Mouse (Mus musculus) myocyte (in vitro differentiated cells): ENCODE results near the gene Gm49450. TPM values are rescaled to one million over a fixed set of nuclear protein-coding genes. Genes with fewer than 3 reads are reported as not detected.
A peak's percentile ranks its signal among the peaks of the same experiment; 100 is the strongest.

Source experiments
- H3K27me3 ChIP-seq: one replicate; pipeline ENCODE4 v1.6.1; 2011; ENCODE audit not compliant: control insufficient read depth, insufficient read depth, insufficient read length
- H3K36me3 ChIP-seq: one replicate; pipeline ENCODE4 v1.6.1; 2011; ENCODE audit not compliant: control insufficient read depth, insufficient read depth
- H3K4me2 ChIP-seq: one replicate; pipeline ENCODE4 v1.6.1; 2011; ENCODE audit warnings: low read depth, control low read depth
- H3K4me3 ChIP-seq: one replicate; pipeline ENCODE4 v1.5.1; 2011; ENCODE audit warnings: mild to moderate bottlenecking, control low read depth, moderate library complexity
- H3K79me2 ChIP-seq: one replicate; pipeline ENCODE4 v1.6.1; 2011; ENCODE audit not compliant: control insufficient read depth, insufficient read depth
- H3ac ChIP-seq: one replicate; pipeline ENCODE4 v1.6.1; 2011; ENCODE audit not compliant: control insufficient read depth, insufficient read length
- CEBPB ChIP-seq: IDR thresholded peaks from 2 replicates; pipeline ENCODE4 v1.6.1; 2011; ENCODE audit warnings: mild to moderate bottlenecking, moderate library complexity; ENCODE audit not compliant: poor library complexity, insufficient read depth, severe bottlenecking
- E2F4 ChIP-seq: IDR thresholded peaks from one replicate; pipeline ENCODE4 v1.6.1; 2011; ENCODE audit warnings: mild to moderate bottlenecking, control low read depth, moderate library complexity; ENCODE audit not compliant: insufficient read depth
- MAX ChIP-seq: IDR thresholded peaks from one replicate; pipeline ENCODE4 v1.6.1; 2011; ENCODE audit warnings: low read depth, mild to moderate bottlenecking, control low read depth
- MYOD1 ChIP-seq, 3 experiments: IDR thresholded peaks; one replicate each; pipeline ENCODE4 v1.6.1; 2011; ENCODE audit warnings: control low read depth in 2 of 3, low read depth in 2 of 3, mild to moderate bottlenecking in 2 of 3, moderate library complexity in 1 of 3; ENCODE audit not compliant: insufficient read length in 2 of 3, control insufficient read depth in 1 of 3
- MYOG ChIP-seq, 3 experiments: IDR thresholded peaks; one replicate each; pipeline ENCODE4 v1.6.1; 2011; ENCODE audit warnings: control low read depth in 2 of 3, low read depth in 2 of 3, mild to moderate bottlenecking in 2 of 3; ENCODE audit not compliant: insufficient read length in 2 of 3, control insufficient read depth in 1 of 3, insufficient read depth in 1 of 3
- POLR2A ChIP-seq: IDR thresholded peaks from one replicate; pipeline ENCODE4 v1.6.1; 2011; ENCODE audit warnings: low read depth, mild to moderate bottlenecking, control low read depth, moderate library complexity; ENCODE audit not compliant: insufficient read length
- POLR2AphosphoS2 ChIP-seq: IDR thresholded peaks from one replicate; pipeline ENCODE4 v1.6.1; 2011; ENCODE audit warnings: low read depth, control low read depth; ENCODE audit not compliant: insufficient read length
- REST ChIP-seq: IDR thresholded peaks from one replicate; pipeline ENCODE4 v1.6.1; 2011; ENCODE audit warnings: mild to moderate bottlenecking, control low read depth, moderate library complexity; ENCODE audit not compliant: insufficient read depth, insufficient read length
- SRF ChIP-seq: IDR thresholded peaks from one replicate; pipeline ENCODE4 v1.6.1; 2011; ENCODE audit warnings: low read depth; ENCODE audit not compliant: control insufficient read depth, insufficient read length
- TCF12 ChIP-seq: IDR thresholded peaks from one replicate; pipeline ENCODE4 v1.6.1; 2011; ENCODE audit warnings: mild to moderate bottlenecking, control low read depth; ENCODE audit not compliant: poor library complexity, insufficient read depth, severe bottlenecking
- TCF3 ChIP-seq: IDR thresholded peaks from one replicate; pipeline ENCODE4 v1.6.1; 2011; ENCODE audit warnings: low read depth, control low read depth; ENCODE audit not compliant: insufficient read length
- USF1 ChIP-seq: IDR thresholded peaks from one replicate; pipeline ENCODE4 v1.6.1; 2011; ENCODE audit warnings: low read depth, mild to moderate bottlenecking, control low read depth, moderate library complexity
- polyA plus RNA-seq: library from polyadenylated mRNA; unstranded; fragments of >200 nt; fragmentation: generic; extraction: Trizol; gene quantifications from one replicate; pipeline ENCODE4 v1.2.1, GENCODE M21; 2012; ENCODE audit warnings: missing spikeins

Gene Gm49450
- polyA plus RNA-seq, 1 experiment, result 0.84 TPM

DNA sequence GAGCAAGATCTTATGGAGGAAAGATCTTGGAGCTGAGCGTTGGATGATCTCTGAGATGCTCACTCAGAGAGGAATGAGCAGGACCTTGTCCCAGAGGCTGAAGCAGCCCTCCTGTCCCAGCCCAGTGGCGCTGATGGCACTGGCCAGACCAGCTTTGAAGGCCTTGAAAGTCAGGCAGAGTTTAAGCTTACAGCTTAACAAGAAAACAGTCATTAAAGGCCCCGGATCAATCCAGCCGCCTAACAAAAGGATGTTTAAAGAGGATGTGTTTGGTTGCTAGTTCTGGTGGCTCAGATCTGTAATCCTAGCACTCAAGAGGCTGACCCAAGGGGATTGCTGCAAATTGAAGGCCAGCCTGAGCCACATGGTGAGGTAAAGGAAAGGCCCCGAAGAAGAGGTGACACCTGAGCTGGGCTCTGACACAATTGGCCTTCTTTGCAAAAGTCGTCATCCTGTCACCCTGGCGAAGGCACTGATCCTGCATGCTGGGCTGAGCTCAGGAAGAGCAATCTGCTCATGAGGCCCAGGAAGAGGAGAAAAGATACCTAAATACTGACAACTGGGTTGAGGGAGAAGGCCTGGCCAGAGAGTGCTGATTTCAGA lies 26.8 kb upstream of the Gm49450 start:
- no peak overlapping the region for H3K4me3 ChIP-seq
- H3K4me2 ChIP-seq, result no peak overlapping the region
- H3K36me3 ChIP-seq, result no peaks in the 10 kb centered on the region
- H3K27me3 ChIP-seq, result no peaks in the 10 kb centered on the region
- H3ac ChIP-seq, result no peak overlapping the region
- H3K79me2 ChIP-seq, result peaks cover 7% of the 10 kb centered on the region
- TF ChIP-seq CEBPB (no peak), POLR2AphosphoS2 (no peak), POLR2A (no peak), MYOD1 (IDR thresholded peaks at IDR 0.05; ENCODE audit: control insufficient read depth in 1 of 3, insufficient read length in 2 of 3, low read depth in 2 of 3) (no peak), REST (no peak), TCF3 (no peak), MAX (no peak), SRF (no peak), TCF12 (no peak), MYOG (IDR thresholded peaks at IDR 0.05; ENCODE audit: control insufficient read depth in 1 of 3, insufficient read depth in 1 of 3, insufficient read length in 2 of 3, low read depth in 2 of 3) (no peak), E2F4 (no peak), USF1 (no peak)

- H3ac ChIP-seq, result no peak overlapping the region
- H3K27me3 ChIP-seq, result no peaks in the 10 kb centered on the region
- H3K4me2 ChIP-seq, result peak overlapping the region; percentile 87
- TF ChIP-seq MYOD1 (IDR thresholded peaks at IDR 0.05; ENCODE audit: control insufficient read depth in 1 of 3, insufficient read length in 2 of 3, low read depth in 2 of 3) (no peak), POLR2A (peak; percentile 17)
- H3K79me2 ChIP-seq, result no peaks in the 10 kb centered on the region
- no peaks in the 10 kb centered on the region for H3K36me3 ChIP-seq
- H3K4me3 ChIP-seq, result peak overlapping the region; percentile 2
These were observed 25.2 kb upstream of the Gm49450 start for GRCm38 (mm10) chr15:98978409-98979172.

DNA sequence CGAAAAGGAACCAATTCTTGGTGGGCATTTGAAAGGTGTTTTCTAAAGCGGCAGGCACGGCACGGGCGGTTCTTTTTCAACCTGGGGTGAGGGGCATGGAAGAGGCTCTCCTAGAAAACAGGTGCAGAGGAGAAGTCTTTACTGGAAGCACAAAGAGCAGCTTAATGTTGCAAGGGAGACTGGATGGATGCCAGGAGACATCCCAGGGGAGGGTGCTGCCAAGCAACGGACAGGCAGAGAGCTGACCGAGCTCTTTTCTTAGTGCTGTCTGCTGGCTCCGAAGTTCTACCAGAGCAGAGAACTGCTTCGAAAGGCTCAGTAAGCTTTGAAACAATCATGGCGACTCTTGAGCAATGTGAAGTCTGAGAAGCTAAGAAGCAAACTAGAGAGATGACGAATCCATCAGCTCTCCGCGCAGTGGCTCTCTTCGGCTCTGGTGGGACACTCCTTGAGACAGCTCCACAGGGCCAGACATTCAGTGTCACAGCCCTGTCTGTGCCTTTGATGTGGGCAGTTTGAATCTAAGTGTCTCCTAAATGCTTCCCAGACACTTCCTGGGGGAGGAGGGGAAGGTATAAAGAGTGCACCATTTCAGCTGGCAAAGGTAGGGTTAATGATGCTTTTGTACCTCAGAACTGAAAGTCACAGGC lies 24.5 kb upstream of the Gm49450 start:
- H3K4me3 ChIP-seq, result peak overlapping the region; percentile 2
- no peaks in the 10 kb centered on the region for H3K27me3 ChIP-seq
- H3K36me3 ChIP-seq, result no peaks in the 10 kb centered on the region
- TF ChIP-seq TCF3 (no peak), REST (no peak), E2F4 (no peak), SRF (no peak), USF1 (no peak), MAX (no peak), CEBPB (peak; percentile 68), POLR2A (no peak), MYOG (IDR thresholded peaks at IDR 0.05; ENCODE audit: control insufficient read depth in 1 of 3, insufficient read depth in 1 of 3, insufficient read length in 2 of 3, low read depth in 2 of 3) (peak in 1 of 3 experiments; percentile 38), TCF12 (no peak), MYOD1 (IDR thresholded peaks at IDR 0.05; ENCODE audit: control insufficient read depth in 1 of 3, insufficient read length in 2 of 3, low read depth in 2 of 3) (peak in 2 of 3 experiments; percentile 50 to 59), POLR2AphosphoS2 (no peak)
- H3ac ChIP-seq, result no peak overlapping the region
- H3K79me2 ChIP-seq, result no peaks in the 10 kb centered on the region
- H3K4me2 ChIP-seq, result peak overlapping the region; percentile 87

- H3K4me2 ChIP-seq, result peak overlapping the region; percentile 87
- no peaks in the 10 kb centered on the region for H3K79me2 ChIP-seq
- no peak overlapping the region for H3ac ChIP-seq
- no peaks in the 10 kb centered on the region for H3K27me3 ChIP-seq
- TF ChIP-seq TCF12 (no peak), POLR2A (no peak), TCF3 (no peak), REST (no peak), E2F4 (no peak), SRF (no peak), MAX (no peak), CEBPB (no peak), USF1 (no peak), MYOD1 (IDR thresholded peaks at IDR 0.05; ENCODE audit: control insufficient read depth in 1 of 3, insufficient read length in 2 of 3, low read depth in 2 of 3) (no peak), POLR2AphosphoS2 (no peak), MYOG (IDR thresholded peaks at IDR 0.05; ENCODE audit: control insufficient read depth in 1 of 3, insufficient read depth in 1 of 3, insufficient read length in 2 of 3, low read depth in 2 of 3) (no peak)
- H3K4me3 ChIP-seq, result no peak overlapping the region
- no peaks in the 10 kb centered on the region for H3K36me3 ChIP-seq
These were observed 23.7 kb upstream of the Gm49450 start for GRCm38 (mm10) chr15:98976763-98977758.
